Mouse (Mus musculus): ENCODE measurements around the gene Gas1.

Gas1 gene

DNA sequence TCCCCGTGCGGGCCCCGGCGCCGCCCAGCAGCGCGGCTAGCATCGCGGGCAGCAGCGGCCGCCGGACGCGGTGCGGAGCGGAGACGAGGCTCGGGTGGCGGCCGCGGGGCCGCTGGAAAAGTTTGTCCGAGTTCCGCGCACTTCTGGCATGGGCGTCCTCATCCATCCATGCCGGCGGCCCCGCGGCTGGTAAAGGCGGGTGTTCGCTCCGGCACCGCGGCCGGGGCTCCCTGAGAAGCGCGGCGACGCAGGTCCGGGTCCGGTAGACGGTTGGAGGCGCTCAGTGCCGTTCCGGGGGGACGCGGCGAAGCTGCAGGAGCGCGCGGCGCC lies 424 bp downstream of the Gas1 start:
- H3K4me1 ChIP-seq (replicated peaks; ENCODE audit: low read depth, low read length): peaks cover 17% of the 10 kb centered on the region
- peaks cover 41% of the 10 kb centered on the region for H3K27me3 ChIP-seq (ENCODE audit: insufficient read depth, low read length)

DNA sequence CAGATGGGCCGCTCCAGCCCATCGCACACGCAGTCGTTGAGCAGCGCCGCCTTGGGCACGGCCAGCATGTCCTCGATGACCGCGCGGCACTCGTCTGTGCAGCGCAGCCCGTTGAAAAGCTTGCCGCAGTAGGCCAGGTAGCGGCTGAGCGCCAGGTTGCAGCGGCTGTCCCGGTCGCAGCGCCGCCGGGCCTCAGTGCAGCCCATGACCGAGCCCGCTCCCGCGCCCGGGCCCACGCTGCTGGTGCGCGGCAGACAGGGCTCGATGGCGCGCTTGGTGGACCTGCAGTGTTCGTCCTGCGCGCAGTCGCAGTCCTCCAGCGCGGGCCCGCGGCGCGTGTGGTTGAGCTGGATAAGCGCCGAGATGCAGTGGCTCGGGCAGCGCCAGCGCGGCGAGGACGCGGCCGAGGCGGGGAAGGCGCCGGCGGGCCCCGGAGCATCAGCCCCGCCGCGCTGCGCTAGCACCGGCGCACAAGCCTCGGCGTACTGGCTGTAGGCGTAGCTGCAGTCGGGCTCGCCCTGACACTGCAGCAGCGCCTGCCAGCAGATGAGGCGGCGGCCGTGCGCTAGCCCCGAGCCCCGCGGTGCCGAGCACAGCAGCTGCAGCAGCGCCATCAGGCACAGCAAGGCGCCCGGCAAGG lies 909 bp downstream of the Gas1 start:
- no peaks in the 10 kb centered on the region for H3K9me3 ChIP-seq (ENCODE audit: low read length)
- TF ChIP-seq NANOG (IDR thresholded peaks at IDR 0.05; ENCODE audit: borderline replicate concordance, low read length) (no peak), POU5F1 (IDR thresholded peaks at IDR 0.05; ENCODE audit: borderline replicate concordance, low read length) (no peak), CTCF (conservative IDR thresholded peaks at IDR 0.05; ENCODE audit: low read length) (no peak)
- H3K27me3 ChIP-seq (ENCODE audit: insufficient read depth, low read length): peaks cover 45% of the 10 kb centered on the region
- H3K36me3 ChIP-seq (ENCODE audit: insufficient read depth, low read length): no peaks in the 10 kb centered on the region
- H3K4me1 ChIP-seq (replicated peaks; ENCODE audit: low read depth, low read length): peaks cover 20% of the 10 kb centered on the region
- H3K4me3 ChIP-seq (replicated peaks; ENCODE audit: low read length): peak overlapping the region; percentile 89

More for the DNA sequence above, 424 bp downstream of the Gas1 start:
- Histone ChIP-seq H3K36me3 (ENCODE audit: insufficient read depth, low read length) (no peaks in the 10 kb centered on the region), H3K4me3 (replicated peaks; ENCODE audit: low read length) (peak overlapping the region; percentile 89), H3K9me3 (ENCODE audit: low read length) (no peaks in the 10 kb centered on the region)
- no peak for TF ChIP-seq NANOG (IDR thresholded peaks at IDR 0.05; ENCODE audit: borderline replicate concordance, low read length)
- TF ChIP-seq CTCF (conservative IDR thresholded peaks at IDR 0.05; ENCODE audit: low read length): no peak
- no peak for TF ChIP-seq POU5F1 (IDR thresholded peaks at IDR 0.05; ENCODE audit: borderline replicate concordance, low read length)

DNA sequence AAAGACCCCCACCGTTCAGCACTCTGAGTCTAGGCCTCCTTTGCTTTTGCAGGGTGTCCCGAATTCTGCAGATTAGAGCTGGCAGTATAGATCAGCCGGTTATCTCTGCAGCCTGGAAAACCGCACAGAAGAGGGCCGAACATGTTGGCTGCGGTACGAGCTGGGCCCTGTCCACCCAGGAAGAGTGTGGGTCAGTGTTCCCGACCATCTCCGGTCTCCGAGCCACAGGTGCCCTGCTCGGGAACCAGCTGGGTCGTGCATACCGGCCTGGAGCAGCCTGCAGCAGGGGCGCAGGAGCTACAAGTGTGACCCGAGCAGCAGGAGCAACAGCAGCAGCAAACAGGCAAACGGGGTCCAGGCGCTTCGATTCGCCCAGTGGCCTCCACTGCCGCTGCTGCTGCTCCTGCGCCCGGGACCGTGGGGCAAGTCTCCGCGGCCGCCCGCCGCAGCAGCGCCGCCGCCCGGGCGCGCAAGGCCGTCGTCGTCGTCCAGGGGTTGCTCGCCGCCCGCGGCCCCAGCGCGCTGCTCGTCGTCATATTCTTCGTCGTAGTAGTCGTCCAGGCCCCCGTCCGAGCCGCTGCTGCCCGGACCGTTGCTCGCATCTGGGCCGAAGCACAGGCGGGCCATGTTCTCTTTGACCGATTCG lies 1.6 kb downstream of the Gas1 start:
- peaks cover 47% of the 10 kb centered on the region for H3K27me3 ChIP-seq (ENCODE audit: insufficient read depth, low read length)
- peaks cover 26% of the 10 kb centered on the region for H3K4me1 ChIP-seq (replicated peaks; ENCODE audit: low read depth, low read length)
- TF ChIP-seq CTCF (conservative IDR thresholded peaks at IDR 0.05; ENCODE audit: low read length) (no peak), POU5F1 (IDR thresholded peaks at IDR 0.05; ENCODE audit: borderline replicate concordance, low read length) (no peak), NANOG (IDR thresholded peaks at IDR 0.05; ENCODE audit: borderline replicate concordance, low read length) (no peak)
- H3K4me3 ChIP-seq (replicated peaks; ENCODE audit: low read length): peak overlapping the region; percentile 89
- no peaks in the 10 kb centered on the region for H3K9me3 ChIP-seq (ENCODE audit: low read length)
- no peaks in the 10 kb centered on the region for H3K36me3 ChIP-seq (ENCODE audit: insufficient read depth, low read length)

DNA sequence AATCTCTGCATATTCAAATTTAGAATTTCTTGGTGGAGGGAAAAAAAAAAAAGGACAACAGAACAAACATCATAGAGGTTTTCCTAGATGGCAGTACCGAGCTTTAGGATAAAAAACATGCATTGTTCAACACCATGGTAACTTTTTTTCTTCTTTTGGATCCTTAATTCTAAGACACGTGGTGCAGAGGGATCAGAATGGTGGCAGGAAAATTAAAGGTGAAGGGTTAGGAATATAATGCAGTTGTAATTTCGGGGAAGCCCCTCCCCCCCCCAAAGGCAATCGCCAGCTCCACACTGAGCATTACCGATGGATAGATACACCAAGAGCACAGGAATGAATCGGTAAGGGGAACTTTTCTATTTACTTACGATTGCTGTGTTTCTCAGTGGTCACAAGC lies 2.2 kb downstream of the Gas1 start:
- peaks cover 26% of the 10 kb centered on the region for H3K4me1 ChIP-seq (replicated peaks; ENCODE audit: low read depth, low read length)
- no peaks in the 10 kb centered on the region for H3K9me3 ChIP-seq (ENCODE audit: low read length)
- H3K36me3 ChIP-seq (ENCODE audit: insufficient read depth, low read length): no peaks in the 10 kb centered on the region
- H3K4me3 ChIP-seq (replicated peaks; ENCODE audit: low read length): peak overlapping the region; percentile 89
- TF ChIP-seq POU5F1 (IDR thresholded peaks at IDR 0.05; ENCODE audit: borderline replicate concordance, low read length) (no peak), CTCF (conservative IDR thresholded peaks at IDR 0.05; ENCODE audit: low read length) (no peak), NANOG (IDR thresholded peaks at IDR 0.05; ENCODE audit: borderline replicate concordance, low read length) (no peak)
- peaks cover 49% of the 10 kb centered on the region for H3K27me3 ChIP-seq (ENCODE audit: insufficient read depth, low read length)

DNA sequence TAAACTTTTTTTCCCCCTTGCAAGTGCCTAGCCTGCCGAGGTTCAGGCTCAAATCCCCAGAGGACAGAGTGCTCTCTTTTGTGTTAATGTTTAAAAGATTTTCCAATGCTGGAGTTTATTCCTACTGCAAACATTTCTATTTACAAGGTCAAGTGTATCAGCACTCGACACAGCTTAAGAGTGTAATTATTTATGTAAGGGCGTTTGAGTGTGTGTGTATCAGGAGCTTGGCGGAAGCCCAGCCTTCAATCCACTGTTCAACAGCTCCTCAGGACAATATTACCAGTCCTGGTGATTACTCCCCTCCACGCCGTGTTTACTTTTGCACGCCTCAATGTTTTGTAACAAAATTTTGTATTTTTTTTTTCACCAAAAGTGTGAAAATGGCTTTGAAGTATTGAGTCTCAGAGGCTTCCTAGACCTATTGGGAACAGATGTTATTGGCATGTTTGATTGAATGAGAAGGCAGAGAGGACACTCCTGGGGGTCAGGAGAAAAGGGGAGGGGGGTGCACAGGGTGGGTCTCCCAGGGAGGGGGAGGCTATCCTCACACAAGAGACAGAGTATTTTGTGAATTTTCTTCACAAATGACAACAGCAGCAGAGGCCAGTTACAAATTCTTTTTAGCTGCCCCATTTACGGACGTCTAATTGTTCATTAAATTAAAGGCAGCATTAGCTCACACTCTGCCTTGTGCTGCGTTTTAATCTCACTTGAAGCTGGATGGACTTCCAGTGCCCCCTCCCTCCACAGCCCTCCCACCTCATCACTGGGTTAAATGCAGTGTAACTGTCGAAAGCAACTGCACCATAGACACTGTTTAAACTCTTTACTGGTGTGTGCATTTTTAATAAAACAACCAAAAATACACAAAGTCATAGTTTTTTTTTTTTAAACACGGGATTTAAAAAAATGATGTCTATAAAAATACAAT lies 3.3 kb downstream of the Gas1 start:
- Histone ChIP-seq H3K4me1 (replicated peaks; ENCODE audit: low read depth, low read length) (peaks cover 24% of the 10 kb centered on the region), H3K36me3 (ENCODE audit: insufficient read depth, low read length) (no peaks in the 10 kb centered on the region), H3K4me3 (replicated peaks; ENCODE audit: low read length) (no peak overlapping the region), H3K9me3 (ENCODE audit: low read length) (no peaks in the 10 kb centered on the region), H3K27me3 (ENCODE audit: insufficient read depth, low read length) (peaks cover 58% of the 10 kb centered on the region)
- TF ChIP-seq NANOG (IDR thresholded peaks at IDR 0.05; ENCODE audit: borderline replicate concordance, low read length) (no peak), POU5F1 (IDR thresholded peaks at IDR 0.05; ENCODE audit: borderline replicate concordance, low read length) (no peak), CTCF (conservative IDR thresholded peaks at IDR 0.05; ENCODE audit: low read length) (no peak)

DNA sequence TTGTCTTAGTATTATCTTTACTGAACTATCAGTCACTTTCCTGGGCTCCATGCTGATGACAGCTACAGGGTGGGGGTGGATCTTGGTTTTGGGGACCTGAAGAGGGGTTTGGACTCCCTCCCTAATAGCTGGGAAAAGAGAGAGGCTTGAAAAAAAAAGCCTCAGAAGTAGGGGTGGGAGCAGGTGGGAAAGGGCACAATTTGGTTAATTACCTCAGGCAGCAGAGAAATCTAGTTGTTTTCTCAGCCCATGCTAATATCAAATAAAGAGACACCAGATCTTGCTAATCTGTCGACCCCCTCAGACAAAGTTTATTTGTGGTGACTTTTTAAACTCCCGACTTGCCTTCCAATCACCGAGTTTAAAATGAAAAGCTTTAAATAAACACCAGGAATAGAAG lies 4.0 kb downstream of the Gas1 start:
- no peak overlapping the region for H3K4me3 ChIP-seq (replicated peaks; ENCODE audit: low read length)
- peaks cover 19% of the 10 kb centered on the region for H3K4me1 ChIP-seq (replicated peaks; ENCODE audit: low read depth, low read length)
- H3K9me3 ChIP-seq (ENCODE audit: low read length): no peaks in the 10 kb centered on the region
- H3K36me3 ChIP-seq (ENCODE audit: insufficient read depth, low read length): no peaks in the 10 kb centered on the region
- H3K27me3 ChIP-seq (ENCODE audit: insufficient read depth, low read length): peaks cover 60% of the 10 kb centered on the region
- TF ChIP-seq POU5F1 (IDR thresholded peaks at IDR 0.05; ENCODE audit: borderline replicate concordance, low read length): no peak
- no peak for TF ChIP-seq CTCF (conservative IDR thresholded peaks at IDR 0.05; ENCODE audit: low read length)
- no peak for TF ChIP-seq NANOG (IDR thresholded peaks at IDR 0.05; ENCODE audit: borderline replicate concordance, low read length)

DNA sequence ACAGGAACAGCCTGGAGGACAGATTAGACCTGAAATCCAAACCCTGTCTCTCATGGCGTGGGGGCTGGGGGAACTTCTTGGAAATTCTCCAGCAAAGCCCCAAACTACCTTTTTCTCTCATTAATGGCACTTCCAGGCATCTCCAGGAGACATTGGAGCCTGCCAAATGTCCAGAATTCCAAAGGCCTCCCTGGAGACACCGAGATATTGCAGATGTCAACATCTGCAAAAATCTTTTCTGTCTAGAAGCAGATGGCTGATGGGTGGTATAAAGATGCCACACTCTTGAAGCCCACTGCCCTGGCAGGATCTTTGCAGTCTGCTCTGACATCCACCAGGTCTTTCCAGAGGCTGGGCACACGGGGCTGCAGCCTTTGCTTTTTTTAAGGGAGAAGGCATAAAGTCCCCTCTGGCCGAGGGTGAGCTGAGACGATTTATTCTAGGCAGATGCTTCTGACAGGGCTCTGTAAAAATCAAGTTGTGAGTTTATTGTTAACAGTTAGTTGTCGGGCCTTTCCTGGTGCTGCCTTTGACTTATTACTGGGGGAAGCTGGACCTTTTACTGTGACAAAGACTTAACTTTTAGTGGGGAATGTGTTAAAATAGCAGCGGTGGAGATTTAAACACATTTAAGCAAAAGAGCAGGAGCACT lies 4.7 kb downstream of the Gas1 start:
- no peak overlapping the region for H3K4me3 ChIP-seq (replicated peaks; ENCODE audit: low read length)
- peaks cover 60% of the 10 kb centered on the region for H3K27me3 ChIP-seq (ENCODE audit: insufficient read depth, low read length)
- TF ChIP-seq CTCF (conservative IDR thresholded peaks at IDR 0.05; ENCODE audit: low read length) (no peak), POU5F1 (IDR thresholded peaks at IDR 0.05; ENCODE audit: borderline replicate concordance, low read length) (no peak), NANOG (IDR thresholded peaks at IDR 0.05; ENCODE audit: borderline replicate concordance, low read length) (no peak)
- H3K9me3 ChIP-seq (ENCODE audit: low read length): no peaks in the 10 kb centered on the region
- H3K4me1 ChIP-seq (replicated peaks; ENCODE audit: low read depth, low read length): peaks cover 18% of the 10 kb centered on the region
- H3K36me3 ChIP-seq (ENCODE audit: insufficient read depth, low read length): no peaks in the 10 kb centered on the region

DNA sequence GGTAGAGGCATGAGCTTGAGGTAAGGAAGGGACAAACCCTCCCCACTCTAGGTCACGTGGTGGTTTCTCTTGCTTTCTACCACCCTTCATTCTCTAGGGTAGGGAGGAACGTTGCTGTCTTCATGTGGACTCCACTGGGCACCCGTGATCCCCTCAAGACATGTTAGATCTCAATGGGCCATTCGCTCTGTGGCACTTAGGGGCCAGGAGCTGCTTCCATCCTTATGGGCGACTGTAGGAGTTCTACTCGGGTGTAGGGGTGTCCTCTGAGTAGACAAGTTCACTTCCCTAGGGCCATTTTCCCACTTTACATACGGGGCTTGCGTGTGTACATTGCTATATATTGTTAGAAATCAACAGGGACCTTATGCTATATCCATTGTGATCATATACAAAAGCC lies 5.4 kb downstream of the Gas1 start:
- Histone ChIP-seq H3K4me3 (replicated peaks; ENCODE audit: low read length) (no peak overlapping the region), H3K9me3 (ENCODE audit: low read length) (no peaks in the 10 kb centered on the region), H3K27me3 (ENCODE audit: insufficient read depth, low read length) (peaks cover 60% of the 10 kb centered on the region), H3K4me1 (replicated peaks; ENCODE audit: low read depth, low read length) (peaks cover 18% of the 10 kb centered on the region), H3K36me3 (ENCODE audit: insufficient read depth, low read length) (no peaks in the 10 kb centered on the region)
- TF ChIP-seq NANOG (IDR thresholded peaks at IDR 0.05; ENCODE audit: borderline replicate concordance, low read length) (no peak), CTCF (conservative IDR thresholded peaks at IDR 0.05; ENCODE audit: low read length) (no peak), POU5F1 (IDR thresholded peaks at IDR 0.05; ENCODE audit: borderline replicate concordance, low read length) (no peak)

Measured in E14TG2a.4 (cell line).